Mouse (Mus musculus): Measurements from ENCODE around the gene Slc25a28. TPM values are rescaled to one million over a fixed set of nuclear protein-coding genes. Genes with fewer than 3 reads are reported as not detected.

Gene Slc25a28
- total RNA-seq, 2 experiments from 2014 or later = 22.0 to 23.3 TPM

GRCm38 (mm10) chr19:43679474-43679981, 4.8 kb upstream of the Slc25a28 start:
- no peak for DNase-seq
- intact Hi-C loops (cut with DNase I) = no loop called here

- no peak for DNase-seq
- intact Hi-C loops (cut with DNase I) = no loop called here
Observed at GRCm38 (mm10) chr19:43678467-43679003, 3.9 kb upstream of the Slc25a28 start.

GRCm38 (mm10) chr19:43675525-43676400, 1.1 kb upstream of the Slc25a28 start:
- peak in 1 of 2 experiments; percentile 52 for DNase-seq
- intact Hi-C loops (cut with DNase I) = loop anchor here (1.0 kb wide), 1 partner anchor 14 kb away; the partner anchor contains the start of gene Entpd7

GRCm38 (mm10) chr19:43674316-43674689, 378 bp downstream of the Slc25a28 start:
- intact Hi-C loops (cut with DNase I) = no loop called here
- DNase-seq = no peak

GRCm38 (mm10) chr19:43673513-43674315, 967 bp downstream of the Slc25a28 start:
- DNase-seq = no peak
- intact Hi-C loops (cut with DNase I) = no loop called here

- intact Hi-C loops (cut with DNase I) = no loop called here
- no peak for DNase-seq
Observed at GRCm38 (mm10) chr19:43671054-43671453, 3.6 kb downstream of the Slc25a28 start.

GRCm38 (mm10) chr19:43669136-43669759, 5.4 kb downstream of the Slc25a28 start:
- peak in 1 of 2 experiments; percentile 23 for DNase-seq

GRCm38 (mm10) chr19:43667430-43667809, 7.3 kb downstream of the Slc25a28 start:
- intact Hi-C loops (cut with DNase I) = loop anchor here (2.0 to 5.0 kb wide), 2 partner anchors 35 to 85 kb away; partner anchors contain the start of genes Cox15 and Cutc
- DNase-seq = no peak

More at GRCm38 (mm10) chr19:43669136-43669759, 5.4 kb downstream of the Slc25a28 start:
- intact Hi-C loops (cut with DNase I) = loop anchor here (5.0 kb wide), 1 partner anchor 37 kb away; no protein-coding TSS in a partner anchor

GRCm38 (mm10) chr19:43666661-43667429, 7.8 kb downstream of the Slc25a28 start:
- intact Hi-C loops (cut with DNase I) = loop anchor here (2.0 to 5.0 kb wide), 2 partner anchors 35 to 86 kb away; partner anchors contain the start of genes Cox15 and Cutc
- peak; percentile 43 to 51 for DNase-seq

GRCm38 (mm10) chr19:43665441-43666048, 9.1 kb downstream of the Slc25a28 start:
- intact Hi-C loops (cut with DNase I) = loop anchor here (2.0 to 5.0 kb wide), 2 partner anchors 33 to 87 kb away; partner anchors contain the start of genes Cox15 and Cutc
- DNase-seq = peak; percentile 50 to 61

- no peak for DNase-seq
- intact Hi-C loops (cut with DNase I) = no loop called here
Observed at GRCm38 (mm10) chr19:43663471-43663870, 11.2 kb downstream of the Slc25a28 start.

GRCm38 (mm10) chr19:43662176-43662967, 12.3 kb downstream of the Slc25a28 start:
- peak; percentile 38 to 48 for DNase-seq
- intact Hi-C loops (cut with DNase I) = no loop called here

GRCm38 (mm10) chr19:43660774-43661173, 13.9 kb downstream of the Slc25a28 start:
- intact Hi-C loops (cut with DNase I) = no loop called here
- DNase-seq = no peak

GRCm38 (mm10) chr19:43659632-43660031, 15.0 kb downstream of the Slc25a28 start:
- intact Hi-C loops (cut with DNase I) = no loop called here
- no peak for DNase-seq

GRCm38 (mm10) chr19:43655735-43656492, 18.8 kb downstream of the Slc25a28 start:
- peak; percentile 54 to 78 for DNase-seq
- intact Hi-C loops (cut with DNase I) = loop anchor here (1.0 to 2.0 kb wide), 4 partner anchors 25 to 157 kb away; no protein-coding TSS in a partner anchor

GRCm38 (mm10) chr19:43651241-43651785, 23.4 kb downstream of the Slc25a28 start:
- intact Hi-C loops (cut with DNase I) = no loop called here
- no peak for DNase-seq

- no peak for DNase-seq
- intact Hi-C loops (cut with DNase I) = no loop called here
Observed at GRCm38 (mm10) chr19:43648343-43648742, 26.3 kb downstream of the Slc25a28 start.
